Mouse (Mus musculus): ENCODE results near the gene Olfr1377.
"Not testable (repeated sequence)": the region's sequence is repeated elsewhere in the genome, so short reads cannot be mapped to it uniquely, and the experiment has no call there.

Olfr1377 gene

GRCm38 (mm10) chr11:50981667-50982066, at the start of gene Olfr1377:
TSS of gene Olfr1377 (plus strand) at chr11:50981967.
- no peak for DNase-seq (ENCODE audit: low spot score)

DNA sequence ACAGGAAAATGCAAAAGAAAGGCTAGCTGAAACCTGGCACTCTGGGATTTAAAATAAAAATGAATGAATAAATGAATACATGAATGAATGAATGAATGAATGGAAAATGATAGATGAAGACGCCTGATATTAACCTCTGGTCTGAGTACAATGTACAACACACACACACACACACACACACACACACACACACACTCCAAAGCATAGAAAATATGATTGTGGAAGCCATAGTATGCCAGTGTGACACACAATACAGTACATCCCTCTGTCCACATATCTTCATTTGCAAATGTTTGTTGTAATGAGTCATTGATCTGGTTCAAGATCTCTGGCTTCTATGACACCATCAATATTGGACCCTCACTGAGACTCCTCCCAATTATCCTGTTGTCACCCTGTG, 49.7 kb upstream of the Olfr1377 start:
- no peak for DNase-seq (ENCODE audit: low spot score)

DNA sequence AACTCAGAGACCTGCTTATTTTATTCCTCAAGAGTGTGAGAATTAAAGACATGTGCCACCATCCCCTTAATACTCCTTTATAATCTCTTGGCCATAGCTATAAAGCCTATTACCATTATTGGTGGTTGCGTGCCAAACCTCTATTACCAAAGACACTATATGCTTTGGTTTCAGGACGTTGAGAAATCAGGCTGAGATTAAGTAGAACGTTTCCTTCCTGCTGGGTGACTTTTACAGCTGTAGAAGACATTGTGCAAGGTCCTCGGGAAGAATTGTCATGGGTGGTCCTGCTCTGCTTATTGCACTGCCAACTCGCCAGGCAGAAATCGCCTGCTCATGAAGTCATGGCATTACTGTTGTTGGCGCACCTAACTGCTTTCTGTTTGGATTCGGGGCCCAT, 43.3 kb upstream of the Olfr1377 start:
- no peak for DNase-seq (ENCODE audit: low spot score)

DNA sequence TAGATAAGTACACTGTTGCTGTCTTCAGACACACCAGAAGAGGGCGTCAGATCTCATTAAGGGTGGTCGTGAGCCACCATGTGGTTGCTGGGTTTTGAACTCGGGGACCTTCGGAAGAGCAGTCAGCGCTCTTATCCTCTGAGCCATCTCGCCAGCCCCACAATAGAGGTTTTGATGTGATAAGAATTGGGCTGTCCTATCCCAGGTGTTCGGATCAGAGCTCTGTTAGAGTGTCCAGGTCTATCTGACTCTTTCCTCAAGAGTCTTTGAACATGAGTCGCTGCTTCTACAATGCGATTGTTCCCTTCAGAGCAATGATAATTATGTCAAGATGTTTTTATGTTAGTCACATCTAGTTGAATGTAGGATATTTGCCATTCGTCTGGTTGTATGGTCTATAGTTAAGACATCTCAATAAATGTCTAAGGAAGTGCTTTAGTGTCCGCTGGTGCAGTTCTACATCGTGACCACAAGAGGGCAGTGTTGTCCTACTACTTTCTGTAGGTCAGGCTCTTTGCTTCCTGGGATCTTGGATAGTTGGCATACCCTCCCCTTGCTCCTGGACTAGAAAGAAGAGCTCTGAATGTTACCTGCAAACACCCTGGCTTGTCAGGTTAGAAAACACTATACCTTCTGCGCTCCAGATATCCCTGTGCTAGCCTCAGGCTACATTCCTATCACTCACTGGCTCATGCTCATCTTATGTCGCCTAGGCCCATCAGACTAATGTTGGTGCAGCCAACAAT, 42.0 kb upstream of the Olfr1377 start:
- peak; percentile 55 for DNase-seq (ENCODE audit: low spot score)

DNA sequence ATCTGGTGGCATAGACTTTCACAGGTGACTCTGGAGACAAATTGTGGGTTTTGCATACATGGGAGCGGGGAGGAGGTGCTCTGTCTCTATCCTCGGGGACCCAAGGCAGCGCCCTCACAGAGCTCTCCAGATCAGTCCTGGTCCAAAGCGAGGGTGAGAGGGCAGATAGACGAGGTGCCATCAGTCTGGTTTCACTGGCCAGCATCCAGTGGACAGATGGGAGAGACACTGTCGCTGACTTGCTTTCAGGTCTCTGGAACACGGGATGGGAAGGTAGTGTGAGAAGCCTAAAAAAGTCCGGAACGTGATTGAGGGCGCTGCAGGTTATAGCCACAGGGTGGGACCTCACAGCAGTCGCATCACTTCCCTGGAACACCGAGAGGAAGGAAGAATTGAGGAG, 39.4 kb upstream of the Olfr1377 start:
- no peak for DNase-seq (ENCODE audit: low spot score)

DNA sequence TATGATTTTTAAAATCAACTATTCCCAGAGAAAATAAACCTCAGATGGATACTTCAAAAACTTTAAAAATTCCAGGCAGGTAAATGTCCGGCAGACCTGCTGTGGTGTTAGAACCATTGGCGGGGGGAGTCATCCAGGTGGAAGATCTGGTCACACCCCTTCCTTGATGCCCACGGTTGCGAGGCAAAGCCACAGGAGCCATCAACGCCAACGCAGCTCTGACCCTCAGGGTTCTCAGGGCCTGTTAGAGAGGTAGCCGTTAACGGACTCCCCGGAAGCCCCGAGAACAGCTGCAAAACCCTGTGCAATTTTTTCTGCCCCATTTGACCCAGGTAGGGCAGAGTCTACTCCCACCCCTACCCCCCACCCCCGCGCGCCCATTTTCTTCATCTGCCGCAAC, 38.3 kb upstream of the Olfr1377 start, which contains the start of gene 4933414I15Rik:
4933414I15Rik (minus strand) TSS at position 260 of the 400 bp plus-strand sequence.
- no peak for DNase-seq (ENCODE audit: low spot score)

DNA sequence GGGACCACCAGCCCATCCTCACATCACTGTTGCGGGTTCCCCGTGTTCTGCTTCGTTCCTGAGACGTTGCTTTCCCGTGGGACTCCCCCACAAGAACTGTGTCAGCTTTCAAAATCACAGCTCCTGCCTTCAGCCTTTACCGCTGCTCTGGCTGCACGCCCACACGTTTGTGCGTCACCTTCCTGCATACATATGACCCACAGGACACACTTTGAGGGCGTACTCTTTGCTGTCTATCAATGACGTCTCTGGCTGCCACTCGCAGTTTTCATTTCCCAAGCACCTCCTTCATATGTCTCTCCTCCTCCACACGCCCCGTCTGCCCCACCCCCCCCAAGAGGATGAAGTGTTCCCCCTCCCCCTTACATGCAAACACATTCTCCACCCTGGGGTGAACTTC, 29.5 kb upstream of the Olfr1377 start:
- DNase-seq (ENCODE audit: low spot score): no peak

GRCm38 (mm10) chr11:50953665-50954064, 28.1 kb upstream of the Olfr1377 start, which contains the start of gene Prop1:
TSS of gene Prop1 (minus strand) at chr11:50953765.
- no peak for DNase-seq (ENCODE audit: low spot score)

GRCm38 (mm10) chr11:50964886-50965285, 16.9 kb upstream of the Olfr1377 start:
- DNase-seq (ENCODE audit: low spot score): no peak

- DNase-seq (ENCODE audit: low spot score): no peak
Measured at GRCm38 (mm10) chr11:50966230-50966629, 15.5 kb upstream of the Olfr1377 start, which contains the start of gene Olfr1378. TSS of gene Olfr1378 (plus strand) at chr11:50966530.

DNA sequence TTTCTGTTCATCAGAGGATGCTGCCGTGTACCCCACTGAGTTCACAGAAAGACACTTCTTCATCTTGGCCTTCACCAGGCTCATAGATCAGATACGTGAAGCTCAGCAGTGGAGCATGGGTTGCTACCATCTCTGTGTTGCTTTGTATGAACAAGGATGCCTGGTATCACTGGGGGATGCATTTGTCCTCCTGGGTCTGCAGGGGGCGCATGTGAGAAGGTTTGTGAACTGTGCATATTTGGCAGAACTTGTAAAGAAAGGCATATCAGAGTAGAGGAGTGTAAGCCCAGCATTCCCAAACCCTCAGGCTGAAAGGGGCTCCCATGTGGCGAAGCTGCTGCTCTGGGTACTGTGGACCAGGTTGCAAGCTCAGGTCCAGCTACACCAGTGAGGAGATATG, 4.6 kb upstream of the Olfr1377 start:
- DNase-seq (ENCODE audit: low spot score): no peak

GRCm38 (mm10) chr11:51003296-51003695, 21.5 kb downstream of the Olfr1377 start, which contains the start of gene Olfr51:
TSS of gene Olfr51 (plus strand) at chr11:51003596.
- no peak for DNase-seq (ENCODE audit: low spot score)

DNA sequence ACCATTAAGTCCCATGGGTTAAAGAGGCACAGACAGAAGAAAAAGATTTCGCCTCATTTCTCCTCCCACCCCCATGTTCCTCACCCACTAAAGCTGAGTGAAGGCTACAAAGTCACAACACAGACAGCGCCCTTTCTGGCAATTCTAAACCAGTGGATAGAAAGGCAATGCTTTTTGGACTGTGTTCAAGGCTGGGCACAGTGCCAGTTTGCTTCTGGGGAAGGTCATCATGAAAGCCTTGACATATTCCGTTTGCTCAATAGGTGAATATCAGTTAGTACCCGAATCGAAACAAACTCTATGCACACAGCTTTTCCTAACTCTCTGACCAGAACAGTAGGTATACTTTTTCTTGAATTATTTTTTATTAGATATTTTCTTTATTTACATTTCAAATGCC, 30.1 kb downstream of the Olfr1377 start:
- DNase-seq (ENCODE audit: low spot score): no peak

DNA sequence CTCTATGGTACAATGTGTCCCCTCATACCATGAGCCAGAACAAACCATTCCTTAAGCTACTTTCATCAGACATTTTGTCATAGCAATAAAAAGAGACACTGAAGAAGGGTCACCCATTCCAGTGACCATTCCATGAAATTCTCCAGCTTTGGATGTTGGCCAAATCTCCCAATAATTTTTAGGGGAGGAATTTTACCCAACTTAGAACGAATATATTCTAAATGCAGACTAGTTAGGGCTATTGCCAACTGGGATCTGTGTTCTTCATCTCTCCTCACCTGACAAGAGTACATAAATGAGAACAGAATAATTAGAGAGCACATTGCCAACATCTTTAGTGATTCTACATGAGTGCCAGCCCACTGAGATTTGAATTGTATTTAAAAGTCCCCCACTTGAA, 32.2 kb downstream of the Olfr1377 start, which contains the start of gene Olfr54:
Olfr54 (plus strand) TSS at position 301 of the 400 bp plus-strand sequence.
- DNase-seq (ENCODE audit: low spot score): no peak

GRCm38 (mm10) chr11:51016341-51016740, 34.6 kb downstream of the Olfr1377 start:
- no peak for DNase-seq (ENCODE audit: low spot score)

DNA sequence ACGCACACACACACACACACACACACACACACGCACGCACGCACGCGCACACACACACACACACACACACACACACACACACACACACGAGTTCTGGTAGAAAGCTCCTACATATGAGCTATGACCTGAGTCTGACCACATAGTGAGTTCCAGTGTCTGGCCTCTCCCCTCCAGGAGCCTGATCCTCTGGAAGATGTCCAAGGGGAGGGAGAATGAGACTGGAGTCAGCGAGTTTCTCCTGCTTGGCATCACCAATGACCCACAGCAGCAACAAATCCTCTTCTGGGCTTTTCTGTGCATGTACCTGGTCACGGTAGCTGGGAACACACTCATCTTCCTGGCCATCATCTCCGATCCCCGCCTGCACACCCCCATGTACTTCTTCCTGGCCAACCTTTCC, 45.0 kb downstream of the Olfr1377 start:
- DNase-seq (ENCODE audit: low spot score): not testable (repeated sequence)

GRCm38 (mm10) chr11:51029381-51029780, 47.6 kb downstream of the Olfr1377 start:
- not testable (repeated sequence) for DNase-seq (ENCODE audit: low spot score)

DNA sequence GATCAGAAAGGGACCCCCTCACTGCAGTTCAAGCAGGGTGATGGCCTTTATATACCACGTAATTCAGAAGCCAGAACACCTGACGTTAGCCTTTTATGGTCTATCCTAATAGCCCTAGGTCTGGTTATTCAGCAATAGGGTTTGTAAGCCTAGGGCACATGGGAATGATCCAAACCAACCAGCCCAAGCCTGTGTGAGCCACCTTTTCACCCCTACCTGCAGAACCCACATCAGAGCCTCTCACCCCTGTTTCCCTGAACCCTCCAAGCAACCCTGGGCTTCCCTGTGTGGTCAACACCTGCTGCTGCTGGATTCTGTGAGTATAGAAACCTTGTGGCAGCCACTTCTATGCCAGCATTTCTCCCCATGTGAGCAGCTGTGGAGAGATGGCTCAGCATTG, 48.5 kb downstream of the Olfr1377 start:
- DNase-seq (ENCODE audit: low spot score): no peak

DNA sequence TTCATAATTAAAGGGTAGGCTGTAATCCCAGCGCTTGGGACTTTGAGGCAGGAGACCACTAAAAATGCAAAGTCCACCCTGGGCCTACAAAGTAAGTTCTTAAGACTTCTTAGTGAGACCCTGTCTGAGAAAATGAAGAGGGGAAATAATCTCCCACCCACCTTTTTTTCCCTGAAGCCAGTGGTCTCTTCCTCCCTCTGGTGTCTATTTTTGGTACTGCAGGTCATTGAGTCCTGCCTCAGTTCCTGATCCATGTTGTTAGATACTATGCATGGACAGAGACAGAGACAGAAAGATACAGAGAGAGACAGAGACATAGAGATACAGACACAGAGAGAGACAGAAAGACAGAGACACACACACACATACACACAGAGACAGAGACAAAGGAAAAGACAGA, 51.1 kb downstream of the Olfr1377 start:
- DNase-seq (ENCODE audit: low spot score): no peak

DNA sequence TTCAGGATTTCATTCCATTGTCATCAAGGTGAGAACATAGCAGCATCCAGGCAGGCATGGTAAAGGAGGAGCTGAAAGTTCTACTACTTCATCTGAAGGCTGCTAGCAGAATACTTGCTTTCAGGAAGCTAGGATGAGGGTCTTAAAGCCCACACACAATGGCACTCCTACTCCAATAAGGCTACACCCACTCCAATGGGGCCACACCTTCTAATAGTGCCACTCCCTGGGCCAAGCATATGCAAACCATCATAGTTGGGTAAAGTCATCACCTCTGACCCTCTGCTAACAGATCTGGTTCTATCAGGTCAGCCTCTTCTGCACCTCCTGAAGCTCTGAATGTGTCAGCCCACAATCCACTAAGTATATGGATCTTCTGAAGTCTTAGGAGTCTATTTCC, 52.4 kb downstream of the Olfr1377 start:
- not testable (repeated sequence) for DNase-seq (ENCODE audit: low spot score)

GRCm38 (mm10) chr11:51035951-51036350, 54.2 kb downstream of the Olfr1377 start:
- no peak for DNase-seq (ENCODE audit: low spot score)

Measured in MN1 (cell line).